In the genomic region with DNA sequence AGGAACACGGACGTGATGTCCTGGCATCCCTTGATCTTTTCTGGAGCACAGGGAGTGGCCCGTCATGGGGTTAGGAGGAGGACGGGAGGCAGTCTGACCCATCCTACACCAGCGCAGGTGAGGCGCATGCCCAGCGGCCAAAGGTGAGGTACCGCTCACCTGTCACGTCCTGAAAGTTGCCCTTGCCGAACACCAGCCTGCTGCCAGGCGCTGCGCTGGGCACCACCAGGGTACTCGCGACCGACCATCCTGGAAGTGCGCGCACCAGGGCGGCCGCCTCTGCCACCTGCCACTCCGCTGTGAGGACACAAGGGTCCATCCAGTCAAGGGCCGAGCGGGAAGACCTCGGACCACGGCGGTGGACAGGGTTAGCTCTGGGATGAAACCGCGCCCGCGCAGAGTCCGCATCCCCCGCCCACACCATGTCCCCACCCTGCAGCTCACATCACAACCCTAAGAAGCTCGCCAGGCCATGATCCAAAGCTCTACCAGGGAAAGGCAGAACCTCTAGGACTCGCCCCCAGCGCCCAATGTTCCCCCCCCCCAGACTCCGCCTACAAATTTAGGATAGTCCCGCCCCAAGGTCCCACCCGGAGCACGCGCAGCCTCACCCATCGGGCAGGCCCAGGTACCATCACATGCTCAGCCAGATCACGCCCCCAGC, we compare ENCODE assay signal across 1 mouse cellular context.
TF ChIP-seq lines count a peak whose summit lies in the region.

No protein-coding gene starts in this region.

TF ChIP-seq in CH12.LX, 34 proteins besides CTCF, POLR2A, EP300 and RAD21:
- no peak for TF ChIP-seq TBP (conservative IDR thresholded peaks at IDR 0.05; ENCODE audit: low read depth, low read length)
- no peak for TF ChIP-seq SMC3 (IDR thresholded peaks at IDR 0.05; ENCODE audit: low read depth, low read length)
- TF ChIP-seq NRF1 (IDR thresholded peaks at IDR 0.05; ENCODE audit: low read depth, low read length), result peak; percentile 76
- TF ChIP-seq UBTF (IDR thresholded peaks at IDR 0.05; ENCODE audit: low read depth, low read length), result no peak
